Mouse (Mus musculus): ENCODE results near the gene Efhc1. TPM values are rescaled to one million over a fixed set of nuclear protein-coding genes. Genes with fewer than 3 reads are reported as not detected.
"Not testable (repeated sequence)": the region's sequence is repeated elsewhere in the genome, so short reads cannot be mapped to it uniquely, and the experiment has no call there.

Gene Efhc1
- 1.7 and 1.9 TPM in 2 replicates for total RNA-seq (2021)
- long read RNA-seq, experiment 1, partial matches to known transcripts: 0 of 1 reads
- long read RNA-seq, experiment 1, other reads (novel, unspliced or antisense): 0 of 1 reads
- long read RNA-seq, experiment 2: 0 reads

- DNase-seq: peak; percentile 97
Observed at GRCm38 (mm10) chr1:20951300-20951763, at the start of gene Efhc1. Gene Efhc1, plus strand, starts transcription at chr1:20951626.

DNA sequence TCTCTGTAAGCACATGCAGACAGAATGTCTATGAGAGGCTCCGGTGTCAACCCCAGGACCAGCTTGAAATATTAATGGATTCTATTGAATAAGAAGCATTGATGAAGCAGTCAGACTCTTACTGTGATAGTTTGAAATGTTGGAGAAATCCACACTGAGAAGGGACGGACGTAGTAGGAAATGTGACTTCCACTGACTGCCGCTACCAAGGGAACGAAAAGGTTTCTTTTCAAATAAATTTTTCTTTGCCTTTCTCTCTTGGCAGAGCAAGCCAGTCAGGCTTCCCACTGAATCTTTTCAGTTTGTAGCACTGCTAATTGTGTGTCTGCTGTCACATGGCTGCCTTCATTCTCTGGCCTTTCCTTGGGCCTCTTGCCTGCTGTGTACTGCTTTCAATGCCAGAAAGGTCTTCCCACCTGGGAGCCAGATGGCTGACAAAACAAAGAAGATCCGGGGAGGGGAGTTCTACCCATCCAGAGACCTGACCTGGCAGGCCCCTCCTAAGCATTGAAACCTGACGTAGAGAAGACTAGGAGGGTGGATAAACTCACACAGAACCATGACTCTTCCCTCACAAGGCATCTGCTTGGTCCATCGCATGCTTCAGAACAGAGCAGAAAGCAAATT, 45.8 kb upstream of the Efhc1 start:
- no peak for DNase-seq

GRCm38 (mm10) chr1:20906128-20906515, 45.3 kb upstream of the Efhc1 start:
- no peak for DNase-seq

GRCm38 (mm10) chr1:20908541-20908940, 42.9 kb upstream of the Efhc1 start:
- no peak for DNase-seq

DNA sequence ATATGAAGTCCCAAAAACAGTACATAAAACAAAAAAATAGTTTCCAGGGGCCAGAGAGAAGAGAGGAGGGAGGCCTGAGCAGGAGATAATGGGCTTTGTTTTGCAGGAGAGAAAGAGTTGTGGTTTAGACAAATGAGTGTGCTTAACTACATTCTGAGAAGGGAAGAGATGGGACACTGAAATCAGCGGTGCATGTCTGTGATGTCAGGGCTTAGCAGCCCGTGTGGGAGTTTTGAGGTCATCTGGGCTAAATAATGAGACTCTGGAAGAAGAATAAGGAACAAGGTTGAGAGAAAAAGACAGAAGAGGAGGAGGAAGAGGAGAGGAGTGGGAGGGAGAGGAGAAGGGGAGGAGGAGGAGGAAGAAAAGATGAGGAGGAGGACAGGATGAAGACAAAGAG, 39.3 kb upstream of the Efhc1 start:
- no peak for DNase-seq

GRCm38 (mm10) chr1:20912527-20913171, 38.8 kb upstream of the Efhc1 start:
- peak; percentile 16 for DNase-seq

GRCm38 (mm10) chr1:20914769-20915168, 36.7 kb upstream of the Efhc1 start:
- no peak for DNase-seq

DNA sequence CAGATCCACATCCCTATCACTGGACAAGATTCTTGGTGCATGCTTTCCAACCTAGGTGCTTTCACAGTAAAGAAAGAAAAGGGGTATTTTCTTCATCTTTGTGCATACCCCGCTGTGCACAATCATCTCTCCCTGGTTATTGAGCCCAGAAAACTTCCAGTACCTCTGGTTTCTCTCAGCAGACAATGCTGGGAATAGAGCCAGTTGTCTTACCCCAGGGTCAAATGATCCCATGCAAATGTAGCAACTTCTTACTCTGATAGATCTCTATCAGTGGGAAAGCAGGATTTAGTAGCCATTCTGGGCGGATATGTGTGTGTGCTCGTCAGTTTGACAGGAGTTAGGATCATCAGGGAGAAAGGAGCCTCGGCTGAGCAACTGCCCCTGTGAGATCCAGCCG, 35.8 kb upstream of the Efhc1 start:
- DNase-seq: peak; percentile 36

DNA sequence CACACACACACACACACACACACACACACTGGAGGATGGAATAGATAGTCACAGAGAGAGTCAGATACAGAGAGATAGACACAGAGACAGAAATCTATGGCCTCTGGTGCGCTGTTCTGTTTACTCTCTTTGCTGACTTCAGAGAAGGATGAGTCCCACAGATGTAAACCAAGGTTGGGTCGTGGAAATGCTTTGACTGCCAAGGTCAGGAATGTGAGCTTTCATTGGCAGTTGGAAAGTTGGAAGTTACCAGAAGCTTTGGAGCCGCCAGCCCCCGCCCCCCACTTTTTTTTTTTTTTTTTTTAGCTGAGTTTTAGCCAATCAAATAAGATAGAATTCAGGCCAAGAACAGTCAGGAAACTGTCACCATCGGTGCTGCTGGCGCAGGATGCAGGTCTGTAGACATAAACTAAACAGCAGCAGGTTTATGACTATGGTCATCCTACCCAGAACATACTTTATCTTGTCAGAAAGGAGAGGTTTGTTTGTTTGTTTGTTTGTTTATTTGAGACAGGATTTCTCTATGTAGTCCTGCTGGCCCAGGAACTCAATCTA, 33.9 kb upstream of the Efhc1 start:
- peak; percentile 66 for DNase-seq

DNA sequence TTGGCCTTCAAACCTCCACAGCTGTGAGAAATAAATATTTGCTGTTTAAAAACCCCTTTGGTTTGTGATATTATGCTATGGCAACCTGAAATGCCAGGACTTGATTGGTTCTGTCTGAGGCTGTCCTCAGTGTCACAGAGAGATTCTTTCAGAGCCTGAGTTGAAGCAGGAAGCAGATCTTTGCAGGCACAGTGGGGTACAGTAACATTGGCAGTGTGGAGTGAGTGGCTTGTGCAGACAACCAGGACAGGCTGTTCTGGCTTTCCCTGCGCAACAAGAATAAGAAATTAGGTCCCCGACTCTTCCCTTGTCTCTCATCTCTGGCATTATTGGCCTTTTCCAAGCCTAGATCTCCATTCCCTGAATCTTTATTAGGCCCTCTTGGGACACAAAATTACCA, 31.7 kb upstream of the Efhc1 start:
- no peak for DNase-seq

DNA sequence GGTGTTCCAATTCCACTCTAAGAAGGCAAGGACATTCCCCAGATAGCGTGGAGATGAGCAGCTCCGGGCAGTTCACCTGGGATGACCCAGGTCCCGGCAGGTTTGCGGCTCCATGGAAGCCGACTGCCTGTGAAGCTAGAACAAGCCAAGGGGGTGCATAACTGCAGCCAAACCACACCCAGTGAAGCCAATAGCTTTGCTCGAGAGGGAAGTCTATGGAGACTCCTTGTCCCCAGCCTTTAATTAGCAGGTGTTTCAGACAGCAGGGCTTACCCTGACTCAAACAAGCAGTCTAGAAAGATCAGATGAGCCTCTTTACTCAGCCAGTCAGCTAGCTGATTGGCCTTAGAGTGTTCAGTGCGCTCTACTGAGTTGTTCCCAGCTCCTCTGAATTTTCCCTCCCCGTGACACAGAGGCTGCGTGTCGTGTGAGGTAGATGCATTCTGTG, 30.3 kb upstream of the Efhc1 start:
- DNase-seq: peak; percentile 22

GRCm38 (mm10) chr1:20922612-20923399, 28.6 kb upstream of the Efhc1 start:
- no peak for DNase-seq

DNA sequence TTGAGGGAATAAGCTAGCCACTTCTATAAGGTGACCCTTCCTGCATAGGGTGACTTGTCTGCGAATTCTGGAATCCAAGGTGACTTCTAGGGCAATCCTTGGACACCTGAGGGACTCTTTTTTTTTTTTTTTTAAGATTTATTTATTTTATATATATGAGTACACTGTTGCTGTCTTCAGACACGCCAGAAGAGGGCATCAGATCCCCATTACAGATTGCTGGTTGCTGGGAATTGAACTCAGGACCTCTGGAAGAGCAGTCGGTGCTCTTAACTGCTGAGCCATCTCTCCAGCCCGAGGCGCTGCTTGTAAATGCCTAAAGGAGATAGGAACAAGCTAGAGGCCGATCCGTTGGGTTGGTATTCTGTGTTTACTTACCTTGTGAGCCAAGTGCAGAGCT, 26.1 kb upstream of the Efhc1 start:
- not testable (repeated sequence) for DNase-seq

DNA sequence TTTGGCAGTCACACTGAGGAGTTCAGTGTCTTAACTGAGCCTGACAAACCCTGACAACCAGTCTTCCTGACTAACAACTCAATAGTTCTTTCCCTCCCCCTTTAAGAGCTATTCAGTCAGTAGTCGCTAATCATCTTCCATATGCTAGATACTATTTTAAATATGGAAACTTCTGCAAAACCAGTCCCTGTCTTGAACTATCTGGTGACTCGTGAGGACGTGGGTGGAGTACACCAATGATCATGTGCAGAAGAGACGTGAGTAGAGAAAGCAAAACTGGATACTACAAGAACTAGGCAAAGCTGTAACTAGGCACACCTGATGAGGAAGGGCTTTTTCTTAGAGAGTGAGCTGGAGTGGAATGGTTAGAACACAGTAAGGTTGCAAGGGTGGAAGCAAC, 25.5 kb upstream of the Efhc1 start:
- no peak for DNase-seq

DNA sequence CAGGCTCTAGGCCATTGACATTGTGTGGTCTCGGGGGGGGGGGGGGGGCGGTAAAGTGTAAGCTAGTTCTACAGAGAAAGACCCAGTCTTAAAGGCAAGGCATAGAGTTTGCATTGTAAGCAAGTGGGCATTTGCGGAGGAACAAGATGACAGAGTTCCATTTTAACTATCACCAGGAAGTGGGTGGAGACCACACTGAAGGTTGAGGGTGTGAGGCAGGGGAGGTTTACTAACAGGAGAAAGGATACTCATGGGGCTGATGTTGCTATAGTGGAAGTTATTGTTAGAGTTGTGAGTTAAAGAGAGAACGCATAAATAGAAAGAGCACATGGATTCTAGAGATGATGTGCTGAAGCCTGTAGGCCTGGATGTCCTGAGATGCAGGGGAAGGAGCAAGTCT, 25.1 kb upstream of the Efhc1 start:
- DNase-seq: no peak

GRCm38 (mm10) chr1:20928487-20928886, 22.9 kb upstream of the Efhc1 start:
- no peak for DNase-seq

DNA sequence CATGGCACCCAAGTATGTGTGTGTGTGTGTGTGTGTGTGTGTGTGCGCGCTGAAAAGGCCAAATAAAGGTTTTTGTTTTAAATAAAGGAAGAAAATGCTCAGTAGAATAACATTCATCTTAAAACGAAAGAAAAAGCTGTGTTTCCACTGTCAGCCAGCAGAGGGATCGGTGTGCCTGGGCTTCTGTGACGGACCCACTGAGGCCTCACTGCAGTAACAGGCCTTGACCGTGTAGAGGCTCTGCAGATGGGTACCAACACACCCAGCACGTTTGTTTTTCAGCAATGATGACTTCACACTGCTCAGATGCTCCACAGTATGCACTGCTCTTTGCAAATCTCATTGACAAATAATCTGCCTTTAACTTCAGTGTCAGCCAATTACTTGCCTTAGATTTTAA, 18.0 kb upstream of the Efhc1 start:
- DNase-seq: peak; percentile 77

DNA sequence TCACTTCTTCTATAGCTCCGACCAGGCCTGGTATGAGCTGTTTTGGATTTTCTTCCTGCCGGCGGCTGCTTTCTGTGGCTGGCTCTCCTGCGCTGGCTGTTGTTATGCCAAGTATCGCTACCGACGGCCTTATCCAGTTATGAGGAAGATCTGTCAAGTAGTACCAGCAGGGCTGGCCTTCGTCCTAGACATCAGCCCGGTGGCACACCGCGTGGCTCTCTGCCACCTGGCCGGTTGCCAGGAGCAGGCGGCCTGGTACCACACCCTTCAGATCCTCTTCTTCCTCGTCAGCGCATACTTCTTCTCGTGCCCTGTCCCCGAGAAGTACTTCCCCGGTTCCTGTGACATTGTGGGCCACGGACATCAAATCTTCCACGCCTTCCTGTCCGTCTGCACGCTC, 16.3 kb upstream of the Efhc1 start:
- peak; percentile 77 for DNase-seq

- peak; percentile 72 for DNase-seq
Observed at GRCm38 (mm10) chr1:20939046-20939445, 12.4 kb upstream of the Efhc1 start.

DNA sequence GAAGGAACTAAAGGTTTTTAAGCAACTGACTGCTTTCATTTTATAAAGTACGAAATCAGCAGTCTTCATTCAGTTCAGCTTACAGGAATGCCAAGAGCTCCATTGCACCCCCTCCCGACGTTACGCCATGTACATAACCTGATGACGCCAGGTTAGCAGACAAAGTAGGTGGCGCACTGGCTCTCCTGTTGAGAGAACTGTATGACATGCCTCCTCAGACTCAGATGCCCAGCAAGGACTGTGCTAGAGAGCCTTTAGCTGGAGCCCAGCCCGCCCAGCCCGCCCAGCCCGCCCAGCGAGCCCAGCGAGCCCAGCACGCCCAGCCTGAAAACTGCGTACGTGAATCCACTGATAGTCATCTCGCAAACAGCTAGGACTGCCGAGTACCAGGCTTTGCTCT, 11.3 kb upstream of the Efhc1 start:
- DNase-seq: peak; percentile 58

DNA sequence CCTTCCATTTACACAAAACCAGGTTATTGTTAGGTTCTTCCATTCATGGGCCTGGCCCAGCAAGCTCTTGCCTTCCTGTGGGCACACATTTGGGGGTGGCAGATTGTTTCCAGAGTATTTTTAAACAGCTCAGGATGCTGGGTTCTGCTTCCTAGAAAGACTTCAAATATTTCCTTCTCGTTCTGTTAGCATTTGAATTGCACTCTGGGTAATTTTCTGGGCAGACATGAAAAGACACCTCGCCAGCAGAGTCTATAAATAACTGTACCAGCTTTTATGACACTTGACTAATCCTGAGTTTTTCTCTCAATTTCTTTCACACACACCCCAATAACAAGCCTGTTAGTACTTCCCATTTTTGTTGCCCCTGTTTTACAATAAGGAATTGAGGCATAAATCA, 10.1 kb upstream of the Efhc1 start:
- no peak for DNase-seq

DNA sequence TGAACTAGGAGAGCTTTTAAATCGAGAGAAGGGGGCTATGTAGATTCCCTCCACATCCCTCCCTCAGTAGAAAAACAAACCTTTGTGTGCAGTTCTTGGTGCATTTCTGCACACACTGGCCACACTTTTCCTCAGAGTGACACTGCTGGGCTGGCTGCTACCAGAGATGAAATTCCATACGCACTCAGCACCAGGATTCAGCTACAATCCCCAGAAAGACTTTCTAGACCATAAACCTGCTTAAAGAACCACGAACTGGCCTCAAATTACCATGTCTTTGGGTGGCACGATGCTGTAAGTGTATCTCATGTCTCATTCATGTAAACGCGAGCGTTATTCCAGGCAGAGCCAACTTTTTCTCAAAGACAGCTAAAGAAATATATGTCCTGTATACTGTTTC, 9.6 kb upstream of the Efhc1 start:
- DNase-seq: no peak

DNA sequence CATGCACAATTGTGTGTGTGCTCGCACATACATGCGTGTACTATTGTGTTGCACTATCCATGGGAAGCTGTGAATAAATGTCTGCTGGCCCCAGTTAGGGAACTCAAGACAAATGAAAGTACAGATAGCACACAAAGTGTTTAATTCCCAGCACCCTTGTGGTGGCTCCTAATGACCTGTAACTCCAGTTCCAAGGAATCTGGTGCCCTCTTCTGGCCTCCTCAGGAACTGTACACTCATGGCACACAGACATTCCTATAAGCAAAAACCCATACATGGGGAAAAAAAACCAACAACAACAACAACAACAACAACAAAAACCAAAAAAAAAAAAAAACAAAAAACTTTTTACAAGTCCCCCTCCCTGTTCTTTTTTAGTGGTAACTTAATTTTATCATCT, 8.4 kb upstream of the Efhc1 start:
- no peak for DNase-seq

All from adrenal gland, postnatal 14 days (tissue).